Mouse (Mus musculus): Measurements from ENCODE around the gene Ascc2. TPM values are rescaled to one million over a fixed set of nuclear protein-coding genes. Genes with fewer than 3 reads are reported as not detected.
"Not testable (repeated sequence)": the region's sequence is repeated elsewhere in the genome, so short reads cannot be mapped to it uniquely, and the experiment has no call there.

Ascc2 gene
- total RNA-seq, 2 experiments from 2014 or later: 23.7 to 24.4 TPM

GRCm38 (mm10) chr11:4629861-4630280, 7.7 kb upstream of the Ascc2 start:
- no peak for DNase-seq (ENCODE audit: low spot score in 2 of 2)

- DNase-seq (ENCODE audit: low spot score in 2 of 2): no peak
These were observed 4.1 kb upstream of the Ascc2 start for GRCm38 (mm10) chr11:4633420-4633819.

GRCm38 (mm10) chr11:4634395-4634794, 3.2 kb upstream of the Ascc2 start:
- no peak for DNase-seq (ENCODE audit: low spot score in 2 of 2)

- no peak for DNase-seq (ENCODE audit: low spot score in 2 of 2)
These were observed 685 bp upstream of the Ascc2 start for GRCm38 (mm10) chr11:4636782-4637342.

- no peak for DNase-seq (ENCODE audit: low spot score in 2 of 2)
These were observed 714 bp downstream of the Ascc2 start for GRCm38 (mm10) chr11:4638261-4638660.

GRCm38 (mm10) chr11:4641185-4641584, 3.6 kb downstream of the Ascc2 start:
- DNase-seq (ENCODE audit: low spot score in 2 of 2): no peak

- no peak for DNase-seq (ENCODE audit: low spot score in 2 of 2)
These were observed 6.2 kb downstream of the Ascc2 start for GRCm38 (mm10) chr11:4643722-4644121.

- DNase-seq (ENCODE audit: low spot score in 2 of 2): not testable (repeated sequence)
These were observed 7.6 kb downstream of the Ascc2 start for GRCm38 (mm10) chr11:4645180-4645579.

- DNase-seq (ENCODE audit: low spot score in 2 of 2): no peak
These were observed 8.9 kb downstream of the Ascc2 start for GRCm38 (mm10) chr11:4646409-4646808.

- no peak for DNase-seq (ENCODE audit: low spot score in 2 of 2)
These were observed 22.3 kb downstream of the Ascc2 start for GRCm38 (mm10) chr11:4659818-4660217.

GRCm38 (mm10) chr11:4660309-4661025, 22.9 kb downstream of the Ascc2 start:
- no peak for DNase-seq (ENCODE audit: low spot score in 2 of 2)

GRCm38 (mm10) chr11:4661324-4661723, 23.8 kb downstream of the Ascc2 start:
- no peak for DNase-seq (ENCODE audit: low spot score in 2 of 2)

- DNase-seq (ENCODE audit: low spot score in 2 of 2): no peak
These were observed 24.4 kb downstream of the Ascc2 start for GRCm38 (mm10) chr11:4661871-4662495.

- no peak for DNase-seq (ENCODE audit: low spot score in 2 of 2)
These were observed 24.9 kb downstream of the Ascc2 start for GRCm38 (mm10) chr11:4662496-4662878.

GRCm38 (mm10) chr11:4671736-4672135, 34.2 kb downstream of the Ascc2 start:
- DNase-seq (ENCODE audit: low spot score in 2 of 2): no peak

GRCm38 (mm10) chr11:4674593-4674992, 37.0 kb downstream of the Ascc2 start:
- no peak for DNase-seq (ENCODE audit: low spot score in 2 of 2)

- no peak for DNase-seq (ENCODE audit: low spot score in 2 of 2)
These were observed 37.6 kb downstream of the Ascc2 start for GRCm38 (mm10) chr11:4675126-4675562.

- DNase-seq (ENCODE audit: low spot score in 2 of 2): no peak
These were observed 38.1 kb downstream of the Ascc2 start for GRCm38 (mm10) chr11:4675693-4676092.

- no peak for DNase-seq (ENCODE audit: low spot score in 2 of 2)
These were observed 39.8 kb downstream of the Ascc2 start for GRCm38 (mm10) chr11:4677250-4677872.

GRCm38 (mm10) chr11:4678700-4679440, 41.3 kb downstream of the Ascc2 start:
- DNase-seq (ENCODE audit: low spot score in 2 of 2): peak; percentile 49 to 55

GRCm38 (mm10) chr11:4679441-4679832, 41.9 kb downstream of the Ascc2 start:
- DNase-seq (ENCODE audit: low spot score in 2 of 2): no peak

Data from layer of hippocampus, postnatal 10 days (tissue).